Mouse (Mus musculus): ENCODE measurements at regions not wholly inside any gene's neighbourhood (a gene's known extent, or its start where the extent isn't known, plus 50 kb on each side); places are given as distances from the start of the nearest gene placed in this dataset.

DNA sequence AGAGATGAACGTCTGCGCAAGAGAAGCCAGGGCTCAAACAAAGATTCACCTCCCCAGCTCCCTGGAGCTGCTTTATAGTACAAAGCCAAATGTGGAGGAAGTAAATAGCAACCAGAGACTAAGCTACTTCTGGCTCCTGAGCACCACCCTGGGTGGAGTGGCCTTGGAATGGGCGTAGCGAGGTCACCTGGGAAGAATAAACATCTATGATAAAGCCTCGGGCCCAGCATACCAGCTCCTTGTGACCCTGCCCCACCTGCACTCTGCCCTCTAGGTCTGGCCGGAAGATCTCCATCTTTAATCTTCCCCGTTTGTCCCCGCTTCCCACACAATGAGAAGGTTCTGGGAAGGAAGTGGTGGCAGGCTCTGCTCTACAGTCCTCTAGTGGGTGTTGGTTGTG lies 61.0 kb upstream of the Ptpn3 start:
- ChIA-PET CTCF (interaction anchor here in 1 of 4 experiments (0.8 kb wide), 1 partner anchor 891 kb away, joined by 4 read pairs; no protein-coding TSS in a partner anchor), POLR2A (interaction anchor here in 3 of 4 experiments (0.6 to 1.4 kb wide), 8 partner anchors 9 to 594 kb away, joined by 3 to 4 read pairs (median 3); partner anchors contain the start of gene Txn1 (in 1 of the 3))

DNA sequence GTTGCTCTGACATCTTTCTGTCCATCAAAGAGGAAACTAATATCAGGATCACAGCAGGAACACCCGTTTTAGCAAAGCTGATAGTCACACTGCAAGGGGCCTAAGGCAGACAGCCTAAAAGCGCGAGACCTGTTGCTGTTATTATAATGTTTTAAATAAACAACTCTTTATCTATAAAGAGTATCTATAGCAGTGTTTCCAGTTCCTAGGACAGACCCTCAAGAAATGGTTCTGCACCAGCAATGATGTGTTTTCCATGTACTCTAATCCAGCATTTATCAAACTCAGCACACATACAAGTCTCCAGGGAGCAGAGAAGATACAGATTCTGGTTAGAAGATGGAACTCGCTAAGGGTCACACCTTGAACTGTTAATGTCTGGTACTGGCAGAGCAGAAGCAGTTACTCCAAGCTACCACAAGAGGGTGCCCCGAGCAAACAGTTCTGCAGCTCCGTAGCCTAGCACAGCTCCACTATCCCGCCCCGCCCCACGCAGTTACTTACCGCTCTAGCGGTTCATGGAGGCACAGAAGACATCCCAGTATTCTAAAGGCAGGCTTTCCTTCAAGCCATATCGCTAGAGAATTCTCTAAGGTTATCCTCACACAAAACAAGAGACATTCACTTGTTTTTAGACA lies 64.2 kb upstream of the Palm2 start:
- CTCF ChIA-PET = interaction anchor here (0.5 to 1.5 kb wide), 14 partner anchors 12 to 709 kb away, joined by 3 to 6 read pairs (median 3); partner anchors contain the start of gene Pakap (in 1 of the 4)
- POLR2A ChIA-PET = interaction anchor here in 2 of 4 experiments (0.5 to 0.9 kb wide), 2 partner anchors 71 to 84 kb away, joined by 3 to 5 read pairs; no protein-coding TSS in a partner anchor

DNA sequence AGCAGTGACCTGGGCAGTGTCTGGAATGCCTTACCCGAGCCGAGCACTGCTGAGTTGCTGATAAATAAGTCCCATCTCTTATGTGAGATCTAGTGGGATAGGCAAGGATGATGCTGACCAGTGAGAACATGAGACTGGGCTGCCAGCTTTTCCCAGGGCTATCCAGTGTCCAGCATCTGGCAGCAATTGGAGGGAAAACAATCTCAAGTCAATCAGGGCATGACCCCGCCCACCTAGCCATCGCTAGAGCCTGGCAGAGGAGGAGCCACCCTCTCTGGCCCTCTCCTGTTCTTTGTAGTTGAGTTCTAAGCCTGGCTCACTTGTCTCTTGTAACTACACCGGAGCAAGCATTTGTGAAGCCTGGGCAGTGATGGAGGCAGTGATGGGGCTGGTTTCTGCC lies 56.2 kb upstream of the Palm2 start:
- POLR2A ChIA-PET = no interaction called here
- CTCF ChIA-PET = no interaction called here

- ChIA-PET POLR2A (interaction anchor here in 1 of 4 experiments (0.5 kb wide), 1 partner anchor 47 kb away, joined by 4 read pairs; no protein-coding TSS in a partner anchor), CTCF (no interaction called here)
Observed at GRCm38 (mm10) chr4:57380063-57380800, 53.8 kb upstream of the Palm2 start.

DNA sequence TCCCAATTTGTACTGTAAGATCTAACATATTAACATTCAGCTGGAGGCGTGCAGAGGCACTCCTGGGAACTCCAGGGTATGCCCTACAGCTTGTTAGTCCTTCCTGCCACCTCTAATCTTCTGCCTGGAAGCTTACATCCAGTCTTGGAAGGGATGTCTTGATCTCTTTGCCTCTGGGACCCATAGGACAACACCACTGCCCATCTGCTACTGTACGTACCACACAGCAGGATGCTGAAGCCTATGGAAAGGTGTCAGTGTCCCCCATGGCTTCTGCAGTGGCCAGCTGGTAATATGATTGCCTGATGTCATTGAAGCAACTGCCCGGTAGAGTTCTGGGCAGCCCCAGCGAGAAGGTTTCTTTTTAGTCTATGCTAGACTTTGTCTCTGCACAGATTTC lies 52.7 kb upstream of the Palm2 start:
- POLR2A ChIA-PET = no interaction called here
- CTCF ChIA-PET = interaction anchor here in 2 of 4 experiments (1.1 to 1.8 kb wide), 2 partner anchors 11 to 70 kb away, joined by 3 to 6 read pairs; no protein-coding TSS in a partner anchor

All from embryonic stem cell, embryonic (primary cell).